Mouse (Mus musculus): ENCODE measurements at regions not wholly inside any gene's neighbourhood (a gene's known extent, or its start where the extent isn't known, plus 50 kb on each side); places are given as distances from the start of the nearest gene placed in this dataset.

GRCm38 (mm10) chr9:43512806-43513205 is 202.2 kb downstream of the Trim29 start:
- Histone ChIP-seq H3K4me3 (replicated peaks; ENCODE audit: low read length) (no peak overlapping the region), H3K27me3 (ENCODE audit: insufficient read depth, low read length) (peaks cover 12% of the 10 kb centered on the region), H3K4me1 (replicated peaks; ENCODE audit: low read depth, low read length) (no peaks in the 10 kb centered on the region), H3K9me3 (ENCODE audit: low read length) (no peaks in the 10 kb centered on the region), H3K36me3 (ENCODE audit: insufficient read depth, low read length) (no peaks in the 10 kb centered on the region)
- TF ChIP-seq POU5F1 (IDR thresholded peaks at IDR 0.05; ENCODE audit: borderline replicate concordance, low read length), result no peak
- peak; percentile 53; the same call in 1 of the 2 replicates for TF ChIP-seq NANOG (IDR thresholded peaks at IDR 0.05; ENCODE audit: borderline replicate concordance, low read length)

- H3K4me3 ChIP-seq (replicated peaks; ENCODE audit: low read length), result no peak overlapping the region
- H3K27me3 ChIP-seq (ENCODE audit: insufficient read depth, low read length), result peaks cover 15% of the 10 kb centered on the region
- TF ChIP-seq CTCF (conservative IDR thresholded peaks at IDR 0.05; ENCODE audit: low read length), result no peak
- TF ChIP-seq NANOG (IDR thresholded peaks at IDR 0.05; ENCODE audit: borderline replicate concordance, low read length), result no peak
- no peak for TF ChIP-seq POU5F1 (IDR thresholded peaks at IDR 0.05; ENCODE audit: borderline replicate concordance, low read length)
- no peaks in the 10 kb centered on the region for H3K9me3 ChIP-seq (ENCODE audit: low read length)
- no peaks in the 10 kb centered on the region for H3K36me3 ChIP-seq (ENCODE audit: insufficient read depth, low read length)
- no peaks in the 10 kb centered on the region for H3K4me1 ChIP-seq (replicated peaks; ENCODE audit: low read depth, low read length)
Measured at GRCm38 (mm10) chr9:43514731-43515458, 204.2 kb downstream of the Trim29 start.

GRCm38 (mm10) chr9:43520931-43521330 is 210.3 kb downstream of the Trim29 start:
- Histone ChIP-seq H3K4me1 (replicated peaks; ENCODE audit: low read depth, low read length) (no peaks in the 10 kb centered on the region), H3K27me3 (ENCODE audit: insufficient read depth, low read length) (peaks cover 13% of the 10 kb centered on the region; the same call in 1 of the 2 replicates), H3K36me3 (ENCODE audit: insufficient read depth, low read length) (no peaks in the 10 kb centered on the region), H3K4me3 (replicated peaks; ENCODE audit: low read length) (no peak overlapping the region), H3K9me3 (ENCODE audit: low read length) (no peaks in the 10 kb centered on the region)
- TF ChIP-seq NANOG (IDR thresholded peaks at IDR 0.05; ENCODE audit: borderline replicate concordance, low read length) (no peak), CTCF (conservative IDR thresholded peaks at IDR 0.05; ENCODE audit: low read length) (no peak), POU5F1 (IDR thresholded peaks at IDR 0.05; ENCODE audit: borderline replicate concordance, low read length) (no peak)

GRCm38 (mm10) chr9:43524947-43525565 is 214.4 kb downstream of the Trim29 start:
- Histone ChIP-seq H3K4me1 (replicated peaks; ENCODE audit: low read depth, low read length) (no peaks in the 10 kb centered on the region), H3K36me3 (ENCODE audit: insufficient read depth, low read length) (no peaks in the 10 kb centered on the region), H3K27me3 (ENCODE audit: insufficient read depth, low read length) (peaks cover 21% of the 10 kb centered on the region), H3K4me3 (replicated peaks; ENCODE audit: low read length) (no peak overlapping the region), H3K9me3 (ENCODE audit: low read length) (no peaks in the 10 kb centered on the region)
- TF ChIP-seq NANOG (IDR thresholded peaks at IDR 0.05; ENCODE audit: borderline replicate concordance, low read length) (no peak), CTCF (conservative IDR thresholded peaks at IDR 0.05; ENCODE audit: low read length) (no peak), POU5F1 (IDR thresholded peaks at IDR 0.05; ENCODE audit: borderline replicate concordance, low read length) (no peak)

- peaks cover 3% of the 10 kb centered on the region for H3K4me1 ChIP-seq (replicated peaks; ENCODE audit: low read depth, low read length)
Measured at GRCm38 (mm10) chr9:43532187-43532586, 211.6 kb upstream of the Nectin1 start.

GRCm38 (mm10) chr9:43535967-43536366 is 207.8 kb upstream of the Nectin1 start:
- H3K4me3 ChIP-seq (replicated peaks; ENCODE audit: low read length), result no peak overlapping the region
- H3K36me3 ChIP-seq (ENCODE audit: insufficient read depth, low read length), result no peaks in the 10 kb centered on the region
- peaks cover 20% of the 10 kb centered on the region; the same call in 1 of the 2 replicates for H3K27me3 ChIP-seq (ENCODE audit: insufficient read depth, low read length)
- peaks cover 8% of the 10 kb centered on the region for H3K4me1 ChIP-seq (replicated peaks; ENCODE audit: low read depth, low read length)
- H3K9me3 ChIP-seq (ENCODE audit: low read length), result no peaks in the 10 kb centered on the region
- no peak for TF ChIP-seq CTCF (conservative IDR thresholded peaks at IDR 0.05; ENCODE audit: low read length)
- no peak for TF ChIP-seq NANOG (IDR thresholded peaks at IDR 0.05; ENCODE audit: borderline replicate concordance, low read length)
- no peak for TF ChIP-seq POU5F1 (IDR thresholded peaks at IDR 0.05; ENCODE audit: borderline replicate concordance, low read length)

More at GRCm38 (mm10) chr9:43532187-43532586, 211.6 kb upstream of the Nectin1 start:
- H3K4me3 ChIP-seq (replicated peaks; ENCODE audit: low read length), result no peak overlapping the region
- peaks cover 28% of the 10 kb centered on the region for H3K27me3 ChIP-seq (ENCODE audit: insufficient read depth, low read length)
- no peaks in the 10 kb centered on the region for H3K36me3 ChIP-seq (ENCODE audit: insufficient read depth, low read length)
- TF ChIP-seq CTCF (conservative IDR thresholded peaks at IDR 0.05; ENCODE audit: low read length) (no peak), NANOG (IDR thresholded peaks at IDR 0.05; ENCODE audit: borderline replicate concordance, low read length) (no peak), POU5F1 (IDR thresholded peaks at IDR 0.05; ENCODE audit: borderline replicate concordance, low read length) (no peak)
- H3K9me3 ChIP-seq (ENCODE audit: low read length), result no peaks in the 10 kb centered on the region

- TF ChIP-seq POU5F1 (IDR thresholded peaks at IDR 0.05; ENCODE audit: borderline replicate concordance, low read length) (no peak), CTCF (conservative IDR thresholded peaks at IDR 0.05; ENCODE audit: low read length) (no peak), NANOG (IDR thresholded peaks at IDR 0.05; ENCODE audit: borderline replicate concordance, low read length) (no peak)
- no peaks in the 10 kb centered on the region for H3K36me3 ChIP-seq (ENCODE audit: insufficient read depth, low read length)
- H3K9me3 ChIP-seq (ENCODE audit: low read length), result no peaks in the 10 kb centered on the region
- H3K4me1 ChIP-seq (replicated peaks; ENCODE audit: low read depth, low read length), result peaks cover 8% of the 10 kb centered on the region
- H3K4me3 ChIP-seq (replicated peaks; ENCODE audit: low read length), result no peak overlapping the region
- peaks cover 13% of the 10 kb centered on the region for H3K27me3 ChIP-seq (ENCODE audit: insufficient read depth, low read length)
Measured at GRCm38 (mm10) chr9:43537121-43537520, 206.7 kb upstream of the Nectin1 start.

GRCm38 (mm10) chr9:43540131-43540530 is 203.7 kb upstream of the Nectin1 start:
- Histone ChIP-seq H3K9me3 (ENCODE audit: low read length) (no peaks in the 10 kb centered on the region), H3K4me3 (replicated peaks; ENCODE audit: low read length) (no peak overlapping the region), H3K4me1 (replicated peaks; ENCODE audit: low read depth, low read length) (peaks cover 14% of the 10 kb centered on the region), H3K36me3 (ENCODE audit: insufficient read depth, low read length) (no peaks in the 10 kb centered on the region), H3K27me3 (ENCODE audit: insufficient read depth, low read length) (peaks cover 24% of the 10 kb centered on the region)
- no peak for TF ChIP-seq CTCF (conservative IDR thresholded peaks at IDR 0.05; ENCODE audit: low read length)
- no peak for TF ChIP-seq POU5F1 (IDR thresholded peaks at IDR 0.05; ENCODE audit: borderline replicate concordance, low read length)
- TF ChIP-seq NANOG (IDR thresholded peaks at IDR 0.05; ENCODE audit: borderline replicate concordance, low read length), result no peak
